Mouse (Mus musculus) stomach, postnatal 0 days (tissue): ENCODE data around the gene Afap1l2.

ENCODE experiments used
- CTCF ChIP-seq: IDR thresholded peaks from 2 replicates; pipeline ENCODE4 v1.5.1; 2016; ENCODE audit warnings: antibody characterized with exemption, low read depth, mild to moderate bottlenecking, moderate library complexity
- EP300 ChIP-seq: optimal IDR thresholded peaks from 2 replicates; pipeline ENCODE3; 2016; ENCODE audit warnings: antibody characterized with exemption

GRCm38 (mm10) chr19:57029461-57029860 lies 21.4 kb upstream of the Afap1l2 start:
- no peak for TF ChIP-seq EP300
- no peak for TF ChIP-seq CTCF
